Mouse (Mus musculus) brain, embryonic 14.5 days (tissue): ENCODE measurements at regions not wholly inside any gene's neighbourhood (a gene's known extent, or its start where the extent isn't known, plus 50 kb on each side); places are given as distances from the start of the nearest gene placed in this dataset.

Experiments used
- CTCF ChIP-seq: fragments of 200-500 bp; IDR thresholded peaks from 2 replicates; pipeline ENCODE4 v1.5.1; 2012; ENCODE audit warnings: inconsistent platforms, mild to moderate bottlenecking, moderate library complexity, borderline replicate concordance; ENCODE audit not compliant: insufficient read depth, insufficient read length; ENCODE audit errors: extremely low read depth
- POLR2A ChIP-seq: fragments of 200-500 bp; IDR thresholded peaks from 2 replicates; pipeline ENCODE4 v1.6.1; 2012; ENCODE audit warnings: mild to moderate bottlenecking, inconsistent platforms, borderline replicate concordance; ENCODE audit not compliant: poor library complexity, insufficient read depth, insufficient read length, severe bottlenecking; ENCODE audit errors: extremely low read depth

GRCm38 (mm10) chr13:83733231-83733990 lies 229.6 kb downstream of the Mef2c start:
- no peak for TF ChIP-seq CTCF
- no peak for TF ChIP-seq POLR2A
